ENCODE assay signal across 16 mouse cellular contexts in the genomic region with DNA sequence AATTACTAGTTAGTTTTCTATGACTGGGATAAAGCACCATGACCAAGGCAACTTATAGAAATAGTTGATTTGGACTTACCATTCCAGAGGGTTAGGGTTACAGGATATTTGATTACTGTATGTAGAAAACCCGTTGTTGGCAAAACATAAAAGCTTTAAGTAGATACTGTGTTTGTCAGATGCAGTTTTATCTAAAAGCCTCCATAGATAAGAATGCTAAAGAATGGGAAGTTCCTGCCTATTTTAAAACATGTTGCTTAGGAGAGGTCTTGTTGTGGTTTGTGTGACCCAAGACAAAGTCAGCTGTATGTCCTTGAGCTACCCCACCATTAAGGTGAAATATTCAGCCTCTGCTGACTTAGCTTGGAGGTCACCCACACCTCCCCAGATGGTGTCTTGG.
"Had no signal": no experiment of that assay in that cellular context is flagged by ENCODE, and none has a peak within 500 bp of the region (broad histone marks: within the 10 kb centered on the region; RNA-seq: fewer than 3 reads in every experiment).

No protein-coding gene starts in this region.

- DNase-seq: retina, postnatal 1 day; right cerebral cortex, adult 18-20 months; right cerebral cortex, postnatal 14 days; right cerebral cortex, postnatal 25 days; right cerebral cortex, postnatal 4 days; spleen, adult 18-20 months; thymus, adult 18-20 months; thymus, postnatal 14 days; thymus, postnatal 25 days; thymus, postnatal 36 days; thymus, postnatal 4 days had no signal

- H3K36me3 ChIP-seq: neural tube, embryonic 12.5 days; neural tube, embryonic 13.5 days; neural tube, embryonic 15.5 days; stomach, embryonic 15.5 days had no signal

- H3K27me3 ChIP-seq: neural tube, embryonic 12.5 days; neural tube, embryonic 15.5 days; stomach, embryonic 15.5 days had no signal

- H3K4me3 ChIP-seq: neural tube, embryonic 12.5 days; neural tube, embryonic 13.5 days; neural tube, embryonic 15.5 days; stomach, embryonic 15.5 days had no signal

- H3K9me3 ChIP-seq: neural tube, embryonic 12.5 days; neural tube, embryonic 13.5 days; neural tube, embryonic 15.5 days; stomach, embryonic 15.5 days had no signal

- H3K27ac ChIP-seq: neural tube, embryonic 12.5 days; neural tube, embryonic 13.5 days; neural tube, embryonic 15.5 days; stomach, embryonic 15.5 days; stomach, postnatal 0 days had no signal

- H3K4me1 ChIP-seq: neural tube, embryonic 12.5 days; neural tube, embryonic 13.5 days; neural tube, embryonic 15.5 days; stomach, embryonic 15.5 days had no signal

- H3K9ac ChIP-seq: neural tube, embryonic 12.5 days; neural tube, embryonic 13.5 days; neural tube, embryonic 15.5 days; stomach, embryonic 15.5 days had no signal
